Mouse (Mus musculus) brain, embryonic 14.5 days (tissue): ENCODE data around the gene Mapk8ip1.

Experiments
- CTCF ChIP-seq: fragments of 200-500 bp; IDR thresholded peaks from 2 replicates; pipeline ENCODE4 v1.5.1; 2012; ENCODE audit warnings: inconsistent platforms, mild to moderate bottlenecking, moderate library complexity, borderline replicate concordance; ENCODE audit not compliant: insufficient read depth, insufficient read length; ENCODE audit errors: extremely low read depth
- POLR2A ChIP-seq: fragments of 200-500 bp; IDR thresholded peaks from 2 replicates; pipeline ENCODE4 v1.6.1; 2012; ENCODE audit warnings: mild to moderate bottlenecking, inconsistent platforms, borderline replicate concordance; ENCODE audit not compliant: poor library complexity, insufficient read depth, insufficient read length, severe bottlenecking; ENCODE audit errors: extremely low read depth

- no peak for TF ChIP-seq POLR2A
- no peak for TF ChIP-seq CTCF
These were observed 17.0 kb downstream of the Mapk8ip1 start for GRCm38 (mm10) chr2:92384101-92384500.
